Mouse (Mus musculus): Measurements from ENCODE around the gene Mrpl47. TPM values are rescaled to one million over a fixed set of nuclear protein-coding genes. Genes with fewer than 3 reads are reported as not detected.
"Not testable (repeated sequence)": the region's sequence is repeated elsewhere in the genome, so short reads cannot be mapped to it uniquely, and the experiment has no call there.

Gene Mrpl47
- total RNA-seq, 2 experiments from 2014 or later: 19.7 to 20.1 TPM

GRCm38 (mm10) chr3:32709388-32709787 lies 28.0 kb downstream of the Mrpl47 start:
- no peak for DNase-seq (ENCODE audit: low spot score in 2 of 2)
- intact Hi-C loops (cut with DNase I): no loop called here

GRCm38 (mm10) chr3:32708368-32709231 lies 28.8 kb downstream of the Mrpl47 start:
- intact Hi-C loops (cut with DNase I): no loop called here
- peak; percentile 95 to 99 for DNase-seq (ENCODE audit: low spot score in 2 of 2)

- no peak for DNase-seq (ENCODE audit: low spot score in 2 of 2)
- intact Hi-C loops (cut with DNase I): no loop called here
These were observed 29.4 kb downstream of the Mrpl47 start for GRCm38 (mm10) chr3:32708052-32708367.

GRCm38 (mm10) chr3:32705647-32706348 lies 31.6 kb downstream of the Mrpl47 start, which contains the start of gene Actl6a:
Gene Actl6a (plus strand): TSS chr3:32706298.
- DNase-seq (ENCODE audit: low spot score in 2 of 2); intact Hi-C loops (cut with DNase I): not testable (repeated sequence)

GRCm38 (mm10) chr3:32704632-32705031 lies 32.8 kb downstream of the Mrpl47 start:
- not testable (repeated sequence) for DNase-seq (ENCODE audit: low spot score in 2 of 2)

GRCm38 (mm10) chr3:32704021-32704420 lies 33.4 kb downstream of the Mrpl47 start:
- DNase-seq (ENCODE audit: low spot score in 2 of 2); intact Hi-C loops (cut with DNase I): not testable (repeated sequence)

More at GRCm38 (mm10) chr3:32704632-32705031, 32.8 kb downstream of the Mrpl47 start:
- intact Hi-C loops (cut with DNase I): not testable (repeated sequence)

GRCm38 (mm10) chr3:32698228-32698863 lies 39.1 kb downstream of the Mrpl47 start:
- DNase-seq (ENCODE audit: low spot score in 2 of 2): peak; percentile 98 to 99
- intact Hi-C loops (cut with DNase I): loop anchor here (2.0 kb wide), 1 partner anchor 88 kb away; no protein-coding TSS in a partner anchor

- DNase-seq (ENCODE audit: low spot score in 2 of 2): no peak
- intact Hi-C loops (cut with DNase I): no loop called here
These were observed 41.8 kb downstream of the Mrpl47 start for GRCm38 (mm10) chr3:32695583-32695980.

- DNase-seq (ENCODE audit: low spot score in 2 of 2): no peak
- intact Hi-C loops (cut with DNase I): loop anchor here (5.0 kb wide), 1 partner anchor 48 kb away; no protein-coding TSS in a partner anchor
These were observed 42.4 kb downstream of the Mrpl47 start for GRCm38 (mm10) chr3:32694737-32695582.

- DNase-seq (ENCODE audit: low spot score in 2 of 2): no peak
- intact Hi-C loops (cut with DNase I): loop anchor here (5.0 kb wide), 1 partner anchor 47 kb away; no protein-coding TSS in a partner anchor
These were observed 43.2 kb downstream of the Mrpl47 start for GRCm38 (mm10) chr3:32694211-32694610.

GRCm38 (mm10) chr3:32691841-32692240 lies 45.6 kb downstream of the Mrpl47 start:
- intact Hi-C loops (cut with DNase I): loop anchor here (5.0 kb wide), 1 partner anchor 45 kb away; no protein-coding TSS in a partner anchor
- no peak for DNase-seq (ENCODE audit: low spot score in 2 of 2)

- intact Hi-C loops (cut with DNase I): loop anchor here (5.0 kb wide), 1 partner anchor 44 kb away; no protein-coding TSS in a partner anchor
- DNase-seq (ENCODE audit: low spot score in 2 of 2): no peak
These were observed 46.5 kb downstream of the Mrpl47 start for GRCm38 (mm10) chr3:32690901-32691300.

- no peak for DNase-seq (ENCODE audit: low spot score in 2 of 2)
- intact Hi-C loops (cut with DNase I): loop anchor here (5.0 kb wide), 1 partner anchor 43 kb away; no protein-coding TSS in a partner anchor
These were observed 47.4 kb downstream of the Mrpl47 start for GRCm38 (mm10) chr3:32690008-32690407.

- DNase-seq (ENCODE audit: low spot score in 2 of 2): no peak
- intact Hi-C loops (cut with DNase I): no loop called here
These were observed 47.8 kb downstream of the Mrpl47 start for GRCm38 (mm10) chr3:32689567-32689999.

GRCm38 (mm10) chr3:32687156-32687555 lies 50.2 kb downstream of the Mrpl47 start:
- intact Hi-C loops (cut with DNase I): no loop called here
- DNase-seq (ENCODE audit: low spot score in 2 of 2): no peak

- no peak for DNase-seq (ENCODE audit: low spot score in 2 of 2)
These were observed 50.9 kb downstream of the Mrpl47 start for GRCm38 (mm10) chr3:32686537-32686936.

GRCm38 (mm10) chr3:32684631-32685030 lies 52.8 kb downstream of the Mrpl47 start:
- intact Hi-C loops (cut with DNase I): no loop called here
- no peak for DNase-seq (ENCODE audit: low spot score in 2 of 2)

More at GRCm38 (mm10) chr3:32686537-32686936, 50.9 kb downstream of the Mrpl47 start:
- intact Hi-C loops (cut with DNase I): no loop called here

- intact Hi-C loops (cut with DNase I): no loop called here
- no peak for DNase-seq (ENCODE audit: low spot score in 2 of 2)
These were observed 54.4 kb downstream of the Mrpl47 start for GRCm38 (mm10) chr3:32682910-32683531.
